Mouse (Mus musculus): ENCODE measurements around the gene Cbx3. TPM values are rescaled to one million over a fixed set of nuclear protein-coding genes. Genes with fewer than 3 reads are reported as not detected.

The Cbx3 gene
- polyA plus RNA-seq, 1 experiment: 4.7 TPM

- H3K36me3 ChIP-seq (ENCODE audit: control insufficient read depth, insufficient read depth, low read length): peaks cover 13% of the 10 kb centered on the region
- DNase-seq (ENCODE audit: low read depth in 1 of 2, low spot score in 2 of 2): peak; percentile 66 to 74
- TF ChIP-seq CTCF (IDR thresholded peaks at IDR 0.05; ENCODE audit: extremely low read depth, insufficient read depth, insufficient read length, insufficient replicate concordance) (no peak), POLR2A (IDR thresholded peaks at IDR 0.05; ENCODE audit: low read depth, low read length) (peak; percentile 35)
- H3K27ac ChIP-seq (ENCODE audit: insufficient read depth, low read length): peak overlapping the region; percentile 100
- WGBS: under 1% methylated on average over 63 of the region's 63 CpGs
- peak overlapping the region; percentile 94 for H3K4me3 ChIP-seq (ENCODE audit: extremely low read depth, insufficient read depth, insufficient read length)
- peaks cover 5% of the 10 kb centered on the region for H3K4me1 ChIP-seq (ENCODE audit: control insufficient read depth, insufficient read depth, insufficient read length)
- H3K27me3 ChIP-seq (ENCODE audit: control insufficient read depth, insufficient read depth, low read length): no peaks in the 10 kb centered on the region
These were observed 1.1 kb upstream of the Cbx3 start for GRCm38 (mm10) chr6:51468891-51469561.

DNA sequence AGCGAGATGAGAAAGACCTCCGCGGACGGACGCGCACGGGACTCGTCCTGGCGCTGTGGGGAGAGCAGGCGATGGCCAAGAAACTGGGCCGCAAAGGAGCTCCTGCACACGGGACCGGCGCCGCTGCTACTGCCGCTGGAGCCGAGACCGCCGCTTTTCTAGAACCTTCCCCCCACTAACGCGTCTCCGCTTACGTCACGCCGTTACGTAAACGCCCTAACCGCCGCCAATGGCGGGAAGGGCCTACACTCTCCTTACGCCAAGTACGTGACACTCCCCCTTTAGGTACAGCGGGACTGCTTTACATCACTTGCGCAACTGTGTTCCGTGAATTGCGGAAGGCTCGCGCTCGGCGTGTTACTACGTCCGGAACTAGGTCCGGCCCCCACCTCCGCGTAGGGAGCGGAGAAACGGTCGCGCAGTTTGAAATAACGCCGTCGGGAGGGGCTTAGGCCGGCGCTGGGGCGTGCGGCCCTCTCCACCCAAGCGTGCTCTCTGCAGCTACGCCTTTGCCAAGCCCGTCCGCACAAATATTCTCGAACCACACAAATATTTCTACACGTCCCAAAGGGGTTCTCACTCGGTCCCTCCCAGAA lies 347 bp upstream of the Cbx3 start, which contains the start of gene Hnrnpa2b1:
Hnrnpa2b1 (minus strand) TSS at position 180 of the 596 bp plus-strand sequence.
- WGBS: under 1% methylated on average over 63 of the region's 63 CpGs
- H3K27ac ChIP-seq (ENCODE audit: insufficient read depth, low read length): peak within 1 kb of the TSS; percentile 100
- peaks cover 13% of the 10 kb centered on the region for H3K36me3 ChIP-seq (ENCODE audit: control insufficient read depth, insufficient read depth, low read length)
- peak; percentile 92 to 99 for DNase-seq (ENCODE audit: low read depth in 1 of 2, low spot score in 2 of 2)
- H3K4me1 ChIP-seq (ENCODE audit: control insufficient read depth, insufficient read depth, insufficient read length): peaks cover 5% of the 10 kb centered on the region
- TF ChIP-seq CTCF (IDR thresholded peaks at IDR 0.05; ENCODE audit: extremely low read depth, insufficient read depth, insufficient read length, insufficient replicate concordance): no peak
- peak; percentile 99 for TF ChIP-seq POLR2A (IDR thresholded peaks at IDR 0.05; ENCODE audit: low read depth, low read length)
- H3K27me3 ChIP-seq (ENCODE audit: control insufficient read depth, insufficient read depth, low read length): no peaks in the 10 kb centered on the region
- H3K4me3 ChIP-seq (ENCODE audit: extremely low read depth, insufficient read depth, insufficient read length): peak within 1 kb of the TSS; percentile 99

GRCm38 (mm10) chr6:51471179-51471505 lies 982 bp downstream of the Cbx3 start:
- Histone ChIP-seq H3K4me3 (ENCODE audit: extremely low read depth, insufficient read depth, insufficient read length) (peak overlapping the region; percentile 99), H3K27me3 (ENCODE audit: control insufficient read depth, insufficient read depth, low read length) (no peaks in the 10 kb centered on the region), H3K36me3 (ENCODE audit: control insufficient read depth, insufficient read depth, low read length) (peaks cover 11% of the 10 kb centered on the region)

DNA sequence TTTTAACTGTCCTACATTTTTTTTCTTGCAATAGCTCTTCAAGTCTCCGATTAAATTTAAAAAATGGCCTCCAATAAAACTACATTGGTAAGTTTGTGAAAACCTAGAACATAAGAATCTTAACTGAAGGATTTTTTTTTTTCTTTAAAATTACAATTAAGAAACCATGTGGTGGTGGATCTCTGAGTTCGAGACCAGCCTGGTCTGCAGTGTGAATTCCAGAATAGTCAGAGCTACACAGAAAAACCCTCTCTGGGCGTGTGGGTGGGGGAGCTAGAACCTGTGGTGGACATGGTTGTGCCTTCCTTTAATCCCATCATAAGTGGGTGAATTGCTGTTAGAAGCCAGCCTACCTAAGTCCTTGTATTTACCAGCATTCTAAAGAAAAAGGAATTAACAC lies 1.6 kb downstream of the Cbx3 start:
- Histone ChIP-seq H3K27me3 (ENCODE audit: control insufficient read depth, insufficient read depth, low read length) (no peaks in the 10 kb centered on the region), H3K36me3 (ENCODE audit: control insufficient read depth, insufficient read depth, low read length) (peaks cover 13% of the 10 kb centered on the region), H3K4me3 (ENCODE audit: extremely low read depth, insufficient read depth, insufficient read length) (no peak overlapping the region; the same call in 1 of the 2 replicates), H3K27ac (ENCODE audit: insufficient read depth, low read length) (no peak overlapping the region), H3K4me1 (ENCODE audit: control insufficient read depth, insufficient read depth, insufficient read length) (peaks cover 4% of the 10 kb centered on the region; the same call in 1 of the 2 replicates)
- DNase-seq (ENCODE audit: low read depth in 1 of 2, low spot score in 2 of 2): no peak
- TF ChIP-seq CTCF (IDR thresholded peaks at IDR 0.05; ENCODE audit: extremely low read depth, insufficient read depth, insufficient read length, insufficient replicate concordance): no peak
- no peak for TF ChIP-seq POLR2A (IDR thresholded peaks at IDR 0.05; ENCODE audit: low read depth, low read length)
- WGBS: 23% methylated on average over 3 of the region's 3 CpGs

More at GRCm38 (mm10) chr6:51471179-51471505, 982 bp downstream of the Cbx3 start:
- TF ChIP-seq POLR2A (IDR thresholded peaks at IDR 0.05; ENCODE audit: low read depth, low read length) (no peak; the same call in 1 of the 2 replicates), CTCF (IDR thresholded peaks at IDR 0.05; ENCODE audit: extremely low read depth, insufficient read depth, insufficient read length, insufficient replicate concordance) (no peak)
- no peak for DNase-seq (ENCODE audit: low read depth in 1 of 2, low spot score in 2 of 2)
- Histone ChIP-seq H3K4me1 (ENCODE audit: control insufficient read depth, insufficient read depth, insufficient read length) (peaks cover 4% of the 10 kb centered on the region; the same call in 1 of the 2 replicates), H3K27ac (ENCODE audit: insufficient read depth, low read length) (peak overlapping the region; percentile 99)
- WGBS: under 1% methylated on average over 10 of the region's 10 CpGs

GRCm38 (mm10) chr6:51472213-51472612 lies 2.1 kb downstream of the Cbx3 start:
- Histone ChIP-seq H3K36me3 (ENCODE audit: control insufficient read depth, insufficient read depth, low read length) (peaks cover 13% of the 10 kb centered on the region), H3K4me3 (ENCODE audit: extremely low read depth, insufficient read depth, insufficient read length) (no peak overlapping the region), H3K4me1 (ENCODE audit: control insufficient read depth, insufficient read depth, insufficient read length) (peaks cover 4% of the 10 kb centered on the region; the same call in 1 of the 2 replicates), H3K27me3 (ENCODE audit: control insufficient read depth, insufficient read depth, low read length) (no peaks in the 10 kb centered on the region), H3K27ac (ENCODE audit: insufficient read depth, low read length) (no peak overlapping the region)
- 49% methylated on average over 4 of the region's 4 CpGs for WGBS
- DNase-seq (ENCODE audit: low read depth in 1 of 2, low spot score in 2 of 2): no peak
- no peak for TF ChIP-seq POLR2A (IDR thresholded peaks at IDR 0.05; ENCODE audit: low read depth, low read length)
- no peak for TF ChIP-seq CTCF (IDR thresholded peaks at IDR 0.05; ENCODE audit: extremely low read depth, insufficient read depth, insufficient read length, insufficient replicate concordance)

GRCm38 (mm10) chr6:51479136-51479731 lies 9.1 kb downstream of the Cbx3 start:
- WGBS: 87% methylated on average over 4 of the region's 4 CpGs
- no peaks in the 10 kb centered on the region for H3K27me3 ChIP-seq (ENCODE audit: control insufficient read depth, insufficient read depth, low read length)
- peaks cover 43% of the 10 kb centered on the region for H3K36me3 ChIP-seq (ENCODE audit: control insufficient read depth, insufficient read depth, low read length)
- no peak overlapping the region for H3K27ac ChIP-seq (ENCODE audit: insufficient read depth, low read length)
- H3K4me3 ChIP-seq (ENCODE audit: extremely low read depth, insufficient read depth, insufficient read length): no peak overlapping the region
- no peak for DNase-seq (ENCODE audit: low read depth in 1 of 2, low spot score in 2 of 2)
- TF ChIP-seq CTCF (IDR thresholded peaks at IDR 0.05; ENCODE audit: extremely low read depth, insufficient read depth, insufficient read length, insufficient replicate concordance): no peak
- no peak for TF ChIP-seq POLR2A (IDR thresholded peaks at IDR 0.05; ENCODE audit: low read depth, low read length)
- H3K4me1 ChIP-seq (ENCODE audit: control insufficient read depth, insufficient read depth, insufficient read length): no peaks in the 10 kb centered on the region
